Comparison of ENCODE assay signal across 8 mouse cellular contexts in the genomic region with DNA sequence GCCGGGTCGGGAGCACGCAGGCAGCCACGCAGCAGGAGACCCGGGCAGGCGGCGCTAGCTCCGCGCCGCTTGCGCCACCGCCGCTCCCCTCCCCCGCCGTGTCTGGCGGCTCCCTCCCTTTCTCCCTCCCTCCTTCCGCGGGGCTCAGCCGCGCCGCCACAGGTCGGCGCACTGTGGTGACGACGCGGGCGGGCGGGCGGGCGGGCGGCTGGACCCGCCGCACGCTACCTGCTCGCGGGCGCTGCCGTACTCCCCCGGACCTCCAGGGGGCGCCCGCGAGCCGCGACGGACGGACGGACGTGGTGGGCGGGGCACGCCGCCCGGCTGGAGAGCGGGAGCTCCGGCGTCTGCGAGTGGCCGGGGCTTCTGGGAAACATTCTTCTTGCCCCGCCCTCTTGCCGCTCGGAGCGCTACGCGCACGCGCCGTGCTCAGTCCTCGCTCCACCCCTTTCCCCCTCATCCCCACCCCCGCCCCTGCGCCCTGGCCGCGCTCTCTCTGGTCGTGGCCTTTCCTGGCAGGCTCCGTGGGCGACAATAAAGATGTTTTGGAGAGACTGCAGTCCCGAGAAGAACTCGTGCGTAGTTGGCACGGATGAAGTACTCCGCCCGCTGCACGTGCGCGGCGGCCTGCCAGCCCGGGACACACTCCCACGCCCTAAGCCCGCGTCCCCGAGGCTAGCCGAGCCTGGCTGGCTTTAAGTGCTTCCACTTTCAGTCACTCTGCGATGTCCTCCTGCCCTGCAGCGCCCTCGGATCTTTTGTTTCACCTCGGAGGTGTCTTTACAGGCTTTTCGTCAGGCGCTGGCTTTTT. TPM values are rescaled to one million over a fixed set of nuclear protein-coding genes. Genes with fewer than 3 reads are reported as not detected.
DNase-seq lines count a peak whose midpoint lies in the region; ATAC-seq lines count a peak whose summit lies in the region.

A gene (minus strand): TSS at position 114 of the 811 bp plus-strand sequence.

- WGBS in hindbrain, embryonic 13.5 days, result under 1% methylated on average over 73 of the region's 96 CpGs

- peak within 1 kb of the TSS; percentile 86 for H3K4me3 ChIP-seq in hindbrain, embryonic 13.5 days

- peaks cover 28% of the 10 kb centered on the region for H3K4me1 ChIP-seq in hindbrain, embryonic 13.5 days (replicated peaks)

- peak within 1 kb of the TSS; percentile 78 for H3K4me2 ChIP-seq in hindbrain, embryonic 13.5 days

- H3K9ac ChIP-seq in hindbrain, embryonic 13.5 days, result peak within 1 kb of the TSS; percentile 89

- H3K27ac ChIP-seq in hindbrain, embryonic 13.5 days, result peak within 1 kb of the TSS; percentile 98

- peak; percentile 95 for ATAC-seq in hindbrain, embryonic 13.5 days (ENCODE audit: low FRiP score)

- H3K36me3 ChIP-seq in hindbrain, embryonic 13.5 days, result no peaks in the 10 kb centered on the region

- no peaks in the 10 kb centered on the region for H3K9me3 ChIP-seq in hindbrain, embryonic 13.5 days

- peak; percentile 98 for DNase-seq in NIH3T3 (ENCODE audit: low read depth)
- peak; percentile 98 to 99 for DNase-seq in cerebellum, postnatal 10 days
- DNase-seq in frontal cortex, postnatal 14 days (ENCODE audit: low spot score in 2 of 2), result peak; percentile 86 to 88
- peak; percentile 94 to 95 for DNase-seq in layer of hippocampus, postnatal 25 days (ENCODE audit: extremely low spot score in 1 of 2, low spot score in 1 of 2)
- peak; percentile 95 for DNase-seq in lung, postnatal 25 days (ENCODE audit: low spot score)
- DNase-seq in retina, embryonic 14.5 days (ENCODE audit: low spot score), result peak; percentile 98
- DNase-seq in thymus, postnatal 4 days, result peak; percentile 97

- no peaks in the 10 kb centered on the region for H3K27me3 ChIP-seq in hindbrain, embryonic 13.5 days

RNA-seq across cellular contexts. Expression of the gene that starts here (rescaled TPM):
- 51.1 and 54.4 TPM in 2 replicates for polyA plus RNA-seq in hindbrain, embryonic 13.5 days (2015; fragmentation: Nextera tagmentation; extraction: Ambion mirVana)
- 10 to 100 TPM; 50.2 to 52.8 TPM for total RNA-seq in layer of hippocampus, postnatal 25 days (2021)

Comparison
In these comparisons a context has a peak if more than half of its experiments do, and no peak if none do; other contexts are left out.
1. Peak in every context shown above with its lines: DNase-seq, ATAC-seq, H3K4me3 ChIP-seq and H3K27ac ChIP-seq.